ENCODE assay signal across 15 mouse cellular contexts in the genomic region with DNA sequence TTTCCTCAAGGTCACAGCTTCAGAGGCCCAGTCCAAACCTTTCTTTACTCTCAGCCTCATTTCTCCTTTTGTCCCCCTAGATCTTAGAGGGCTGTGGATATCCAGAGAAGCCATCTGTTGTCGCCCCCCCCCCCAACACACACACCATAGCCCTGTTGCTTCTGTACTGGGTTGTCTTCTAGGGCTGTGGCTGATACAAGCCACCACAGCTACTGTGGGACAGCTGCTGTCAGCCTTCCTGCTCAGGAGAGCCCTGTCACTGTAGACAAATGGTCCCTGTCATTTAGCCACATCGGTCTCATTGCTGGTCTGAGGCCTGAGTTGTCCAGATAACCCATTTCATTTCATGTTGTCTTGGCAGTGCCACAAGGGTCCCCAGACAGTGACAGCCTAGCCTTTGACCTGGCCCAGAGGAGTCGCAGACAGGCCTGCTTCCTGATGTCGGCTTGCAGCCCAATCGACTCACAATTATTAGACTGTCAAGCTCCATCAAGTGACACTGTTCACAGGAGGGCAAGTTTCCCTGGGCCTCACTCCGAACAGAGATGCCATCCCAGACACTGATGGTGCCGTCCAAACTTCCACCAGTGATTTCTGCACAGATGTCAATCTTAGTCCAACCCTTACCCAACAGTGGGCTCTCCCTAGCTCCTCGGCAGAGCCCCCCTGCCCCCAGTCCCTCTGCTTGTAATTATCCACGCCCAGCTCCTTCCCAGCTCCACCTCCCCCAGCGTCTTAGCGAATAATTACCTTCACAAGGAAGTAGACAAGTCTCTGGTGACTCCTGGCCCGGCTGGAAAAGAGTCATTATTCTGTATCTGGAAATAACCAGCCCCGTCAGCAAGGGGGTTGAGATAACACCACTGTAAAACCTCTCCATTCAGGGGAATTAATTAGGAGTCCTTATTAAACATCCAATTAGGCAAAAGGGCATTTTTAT. TPM values are rescaled to one million over a fixed set of nuclear protein-coding genes. Genes with fewer than 3 reads are reported as not detected.
A peak's percentile ranks its signal among the peaks of the same experiment; 100 is the strongest.
DNase-seq lines count a peak whose midpoint lies in the region; ATAC-seq and TF ChIP-seq lines count a peak whose summit lies in the region.
"Had no signal": no experiment of that assay in that cellular context is flagged by ENCODE, and none has a peak within 500 bp of the region (broad histone marks: within the 10 kb centered on the region; RNA-seq: fewer than 3 reads in every experiment).

No protein-coding gene starts in this region.

- 41% methylated on average over 13 of the region's 13 CpGs for WGBS in forebrain, embryonic 12.5 days
- WGBS in forebrain, embryonic 10.5 days = 49% methylated on average over 13 of the region's 13 CpGs
- WGBS in hindbrain, embryonic 13.5 days = 28% methylated on average over 13 of the region's 13 CpGs
- WGBS in kidney, postnatal 0 days = 23% methylated on average over 13 of the region's 13 CpGs
- 27% methylated on average over 13 of the region's 13 CpGs for WGBS in midbrain, postnatal 0 days

- peak; percentile 55; the same call in 1 of the 2 replicates for ATAC-seq in forebrain, embryonic 12.5 days (ENCODE audit: low FRiP score)
- ATAC-seq in hindbrain, embryonic 13.5 days (ENCODE audit: low FRiP score) = peak; percentile 50
- ATAC-seq in kidney, postnatal 0 days (replicated peaks; ENCODE audit: low FRiP score, low read depth) = no peak; the same call in 1 of the 2 replicates
- 0 out of 2 replicates have a peak, but pooled peaks have one; percentile 44 for ATAC-seq in midbrain, postnatal 0 days (ENCODE audit: low FRiP score)

- H3K4me1 ChIP-seq in forebrain, embryonic 12.5 days = peaks cover 15% of the 10 kb centered on the region
- H3K4me1 ChIP-seq in forebrain, embryonic 10.5 days = peaks cover 15% of the 10 kb centered on the region
- peaks cover 37% of the 10 kb centered on the region for H3K4me1 ChIP-seq in hindbrain, embryonic 13.5 days (replicated peaks)
- no peaks in the 10 kb centered on the region for H3K4me1 ChIP-seq in kidney, postnatal 0 days (replicated peaks; ENCODE audit: insufficient read depth, low read length)
- H3K4me1 ChIP-seq in midbrain, postnatal 0 days (ENCODE audit: insufficient read depth, low read length) = peaks cover 7% of the 10 kb centered on the region; the same call in 1 of the 2 replicates

- no peak for DNase-seq in forebrain, embryonic 10.5 days (ENCODE audit: extremely low spot score, low spot score)
- DNase-seq in kidney, postnatal 0 days (ENCODE audit: low spot score) = no peak
- DNase-seq in midbrain, postnatal 0 days (ENCODE audit: low spot score) = peak; percentile 27
- no peak for DNase-seq in lung, postnatal 10 days
- DNase-seq in lung, adult 18-20 months = no peak
- DNase-seq in ovary, postnatal 14 days (ENCODE audit: low spot score) = no peak
- DNase-seq: cerebellum, adult 9-10 months; layer of hippocampus, adult 9-11 months; liver; lung, postnatal 36 days; right cerebral cortex, postnatal 25 days had no signal

- no peak overlapping the region for H3K4me3 ChIP-seq in forebrain, embryonic 12.5 days (replicated peaks)
- H3K4me3 ChIP-seq in forebrain, embryonic 10.5 days = no peak overlapping the region
- no peak overlapping the region for H3K4me3 ChIP-seq in hindbrain, embryonic 13.5 days
- H3K4me3 ChIP-seq in kidney, postnatal 0 days (replicated peaks; ENCODE audit: low read depth, low read length) = no peak overlapping the region
- H3K4me3 ChIP-seq in midbrain, postnatal 0 days (ENCODE audit: low read depth, low read length) = no peak overlapping the region

- no peaks in the 10 kb centered on the region for H3K9me3 ChIP-seq in forebrain, embryonic 12.5 days
- H3K9me3 ChIP-seq in forebrain, embryonic 10.5 days = no peaks in the 10 kb centered on the region
- no peaks in the 10 kb centered on the region for H3K9me3 ChIP-seq in hindbrain, embryonic 13.5 days
- H3K9me3 ChIP-seq in kidney, postnatal 0 days (replicated peaks; ENCODE audit: low read length) = no peaks in the 10 kb centered on the region
- no peaks in the 10 kb centered on the region for H3K9me3 ChIP-seq in midbrain, postnatal 0 days (ENCODE audit: low read length)

- H3K27ac ChIP-seq in forebrain, embryonic 12.5 days = no peak overlapping the region
- no peak overlapping the region for H3K27ac ChIP-seq in forebrain, embryonic 10.5 days
- H3K27ac ChIP-seq in hindbrain, embryonic 13.5 days = peak overlapping the region; percentile 66
- H3K27ac ChIP-seq in kidney, postnatal 0 days = peak overlapping the region; percentile 11; the same call in 1 of the 2 replicates
- H3K27ac ChIP-seq in midbrain, postnatal 0 days (ENCODE audit: low read depth, low read length) = peak overlapping the region; percentile 26; the same call in 1 of the 2 replicates
- H3K27ac ChIP-seq: stomach, postnatal 0 days had no signal

- no peaks in the 10 kb centered on the region for H3K36me3 ChIP-seq in forebrain, embryonic 12.5 days (replicated peaks)
- no peaks in the 10 kb centered on the region for H3K36me3 ChIP-seq in forebrain, embryonic 10.5 days (replicated peaks)
- H3K36me3 ChIP-seq in hindbrain, embryonic 13.5 days = no peaks in the 10 kb centered on the region
- H3K36me3 ChIP-seq in kidney, postnatal 0 days (ENCODE audit: insufficient read depth, low read length) = no peaks in the 10 kb centered on the region
- no peaks in the 10 kb centered on the region for H3K36me3 ChIP-seq in midbrain, postnatal 0 days (ENCODE audit: insufficient read depth, low read length)

- TF ChIP-seq CTCF in kidney, postnatal 0 days (IDR thresholded peaks at IDR 0.05; ENCODE audit: low read depth) = no peak
- no peak for TF ChIP-seq CTCF in midbrain, postnatal 0 days (IDR thresholded peaks at IDR 0.05)

- no peak overlapping the region for H3K9ac ChIP-seq in forebrain, embryonic 12.5 days
- H3K9ac ChIP-seq in hindbrain, embryonic 13.5 days = no peak overlapping the region
- no peak overlapping the region for H3K9ac ChIP-seq in kidney, postnatal 0 days (ENCODE audit: low read depth, low read length)
- no peak overlapping the region for H3K9ac ChIP-seq in midbrain, postnatal 0 days (replicated peaks; ENCODE audit: low read length, poor library complexity, severe bottlenecking)

- no peaks in the 10 kb centered on the region for H3K27me3 ChIP-seq in forebrain, embryonic 12.5 days
- H3K27me3 ChIP-seq in forebrain, embryonic 10.5 days (ENCODE audit: poor library complexity, severe bottlenecking) = no peaks in the 10 kb centered on the region
- no peaks in the 10 kb centered on the region for H3K27me3 ChIP-seq in hindbrain, embryonic 13.5 days
- H3K27me3 ChIP-seq in kidney, postnatal 0 days (ENCODE audit: insufficient read depth, low read length) = no peaks in the 10 kb centered on the region
- H3K27me3 ChIP-seq in midbrain, postnatal 0 days (ENCODE audit: insufficient read depth, low read length) = no peaks in the 10 kb centered on the region

- H3K4me2 ChIP-seq in forebrain, embryonic 12.5 days = no peak overlapping the region
- no peak overlapping the region for H3K4me2 ChIP-seq in hindbrain, embryonic 13.5 days
- H3K4me2 ChIP-seq in kidney, postnatal 0 days (ENCODE audit: low read length) = no peak overlapping the region
- no peak overlapping the region for H3K4me2 ChIP-seq in midbrain, postnatal 0 days (ENCODE audit: low read depth, low read length, poor library complexity, severe bottlenecking)

RNA-seq across cellular contexts. Expression of gene Hmgb4, which starts 33.1 kb away (rescaled TPM):
- not detected in 2 replicates for polyA plus RNA-seq in forebrain, embryonic 12.5 days (2016; fragmentation: Nextera tagmentation; extraction: Ambion mirVana)
- polyA plus RNA-seq in forebrain, embryonic 10.5 days (2016; fragmentation: Nextera tagmentation; extraction: Ambion mirVana) = not detected in 2 replicates
- not detected in 2 replicates for polyA plus RNA-seq in hindbrain, embryonic 13.5 days (2015; fragmentation: Nextera tagmentation; extraction: Ambion mirVana)
- not detected in 2 replicates for polyA plus RNA-seq in kidney, postnatal 0 days (2015; fragmentation: Nextera tagmentation; extraction: Ambion mirVana)
- not detected in 2 replicates for total RNA-seq in midbrain, postnatal 0 days (2014; rRNA removed)
- 0.23 TPM in 1 of 2 replicates, not detected in the other for polyA plus RNA-seq in midbrain, postnatal 0 days (2015; fragmentation: Nextera tagmentation; extraction: Ambion mirVana)
- total RNA-seq: heart, postnatal 25 days had no signal
- polyA plus RNA-seq: stomach, postnatal 0 days had no signal

Comparison
In these comparisons a context has a peak if more than half of its experiments do, and no peak if none do; other contexts are left out.
1. H3K27ac ChIP-seq: peak in hindbrain, embryonic 13.5 days (single experiment), kidney, postnatal 0 days (single experiment) and midbrain, postnatal 0 days (single experiment); none in forebrain, embryonic 12.5 days (single experiment) and forebrain, embryonic 10.5 days (single experiment).